Mouse (Mus musculus) right cerebral cortex, postnatal 10 days (tissue): ENCODE results near the gene Kat8.

Experiments
- DNase-seq, 2 experiments: peaks; one replicate each; pipeline ENCODE4 v3.0.0; 2021; ENCODE audit warnings: low spot score in 2 of 2

The Kat8 gene

GRCm38 (mm10) chr7:127896384-127896783, 15.9 kb upstream of the Kat8 start:
- DNase-seq, result peak in 1 of 2 experiments; percentile 64

- no peak for DNase-seq
Observed at GRCm38 (mm10) chr7:127897542-127897941, 14.8 kb upstream of the Kat8 start.

DNA sequence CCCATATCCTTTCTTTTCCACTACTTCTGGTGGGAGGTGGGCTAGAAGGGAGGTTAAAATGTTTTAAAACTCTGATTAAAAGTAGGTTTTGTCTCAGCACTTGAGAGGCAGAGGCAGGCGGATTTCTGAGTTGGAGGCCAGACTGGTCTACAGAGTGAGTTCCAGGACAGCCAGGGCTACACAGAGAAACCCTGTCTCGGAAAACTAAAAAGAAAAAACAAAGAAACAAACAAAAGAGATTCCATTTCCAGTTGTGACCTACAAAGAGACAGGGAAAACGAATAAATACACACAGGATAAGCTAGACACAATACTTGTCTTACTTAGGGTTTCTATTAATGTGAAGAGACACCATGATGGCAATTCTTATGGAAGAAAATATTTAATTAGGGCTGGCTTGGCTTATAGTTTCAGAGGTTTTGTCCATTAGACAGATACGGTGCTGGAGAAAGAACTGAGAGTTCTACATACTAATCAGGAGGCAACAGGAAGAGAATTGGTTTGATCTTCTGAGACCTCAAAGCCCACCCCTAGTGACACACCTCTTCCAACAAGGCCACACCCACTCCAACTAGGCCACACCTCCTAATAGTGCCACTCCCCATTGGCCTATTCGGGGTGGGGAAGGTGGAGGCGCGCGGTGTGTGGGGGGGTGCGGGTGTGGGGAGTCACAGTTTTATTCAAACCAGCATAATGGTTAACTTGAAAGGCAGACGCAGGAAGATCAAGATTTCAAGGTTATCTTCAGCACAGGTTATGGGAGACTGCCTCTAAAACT, 13.9 kb upstream of the Kat8 start:
- DNase-seq, result no peak

DNA sequence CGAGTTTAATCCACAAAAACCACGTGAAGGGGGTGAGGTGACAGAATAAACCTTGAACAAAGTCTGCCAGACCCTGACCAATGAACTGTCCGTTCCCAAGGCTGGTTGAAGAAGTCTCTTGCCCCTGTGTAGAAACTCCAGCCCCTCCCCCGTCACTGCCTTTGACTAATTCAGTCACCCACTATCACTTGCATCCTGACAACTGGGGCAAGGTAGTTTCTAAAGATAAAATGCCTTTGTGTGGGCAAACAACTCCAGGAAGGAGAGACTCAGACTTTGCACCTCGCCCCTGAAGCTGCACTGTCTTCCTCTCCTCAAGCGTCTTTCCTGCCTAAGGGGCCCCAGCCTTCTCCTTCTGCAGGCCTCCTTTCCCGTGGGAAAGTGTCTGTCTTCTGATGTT, 12.3 kb upstream of the Kat8 start:
- no peak for DNase-seq

GRCm38 (mm10) chr7:127901772-127902171, 10.5 kb upstream of the Kat8 start:
- DNase-seq, result no peak

DNA sequence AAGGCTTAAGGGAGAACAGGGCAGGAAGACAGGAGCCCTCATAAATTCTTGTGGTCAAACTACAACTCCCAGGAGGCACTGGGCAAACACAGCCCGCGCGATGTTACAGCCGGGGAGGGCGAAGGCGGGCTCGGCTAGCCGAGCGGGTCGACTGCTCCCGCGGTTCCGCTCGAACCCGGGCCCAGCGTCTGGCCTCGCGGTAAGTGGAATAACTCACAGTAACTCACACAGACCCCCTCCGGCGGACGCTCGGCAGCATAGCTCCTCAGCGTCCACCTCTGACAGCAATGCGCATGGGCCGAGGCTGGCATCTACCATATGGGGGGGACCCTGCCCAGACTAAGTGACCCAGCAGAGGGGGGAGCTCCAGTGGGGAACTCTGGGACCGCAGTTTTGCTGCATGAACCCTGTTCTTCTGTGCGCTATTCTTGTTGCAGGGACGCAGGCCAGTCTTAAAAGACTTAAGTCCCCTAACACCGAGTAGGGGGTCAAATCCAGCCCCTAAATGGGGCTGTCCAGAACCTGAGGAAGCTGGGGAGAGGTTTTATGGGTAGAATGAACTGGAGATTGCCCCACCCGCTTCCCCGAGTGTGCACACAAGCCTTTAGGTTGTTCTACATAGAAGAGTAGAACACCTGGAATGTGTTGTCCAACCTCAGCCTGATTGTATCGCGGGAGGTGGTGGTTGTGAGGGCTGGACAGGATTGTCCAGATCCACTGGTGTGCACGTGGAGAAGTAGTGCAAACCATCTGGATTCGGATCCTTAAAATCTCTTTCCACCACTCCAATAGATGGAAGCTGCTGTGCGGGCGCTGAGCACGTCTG, 8.1 kb upstream of the Kat8 start, which contains the start of gene Bckdk:
Bckdk (plus strand) TSS at position 112 of the 826 bp plus-strand sequence.
- peak; percentile 87 to 92 for DNase-seq

DNA sequence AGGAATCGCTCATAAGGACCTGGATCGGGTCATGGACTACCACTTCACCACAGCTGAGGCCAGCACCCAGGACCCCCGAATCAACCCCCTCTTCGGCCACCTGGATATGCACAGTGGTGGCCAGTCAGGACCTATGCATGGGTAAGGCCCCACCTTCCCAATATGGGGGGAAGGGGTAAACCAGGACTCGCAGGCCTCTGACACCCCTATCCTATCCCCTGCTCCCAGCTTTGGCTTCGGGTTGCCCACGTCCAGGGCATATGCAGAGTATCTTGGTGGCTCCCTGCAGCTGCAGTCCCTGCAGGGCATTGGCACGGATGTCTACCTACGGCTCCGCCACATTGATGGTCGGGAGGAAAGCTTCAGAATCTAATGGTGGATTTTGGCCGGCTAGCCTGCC, 4.4 kb upstream of the Kat8 start:
- DNase-seq, result no peak

DNA sequence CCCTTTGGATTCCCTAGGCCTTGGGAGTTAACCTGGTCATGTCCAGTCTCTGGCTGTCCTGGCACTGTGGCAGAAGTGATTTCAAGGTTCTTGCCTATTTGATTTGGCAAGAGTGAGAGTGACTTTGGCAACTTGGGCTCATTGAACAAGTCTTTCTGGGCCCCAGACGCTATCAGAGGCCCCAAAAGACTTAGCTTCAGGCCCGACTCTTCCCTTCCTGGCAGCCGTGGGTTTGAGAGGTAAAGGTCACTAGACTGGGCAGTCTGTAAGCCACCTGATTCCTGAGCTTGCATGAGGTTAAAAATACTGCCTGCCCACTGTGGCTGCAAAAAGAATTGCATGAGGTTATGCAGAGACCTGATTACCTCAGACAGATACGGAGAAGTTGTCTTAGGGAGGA, 3.7 kb upstream of the Kat8 start:
- DNase-seq, result no peak

- DNase-seq, result no peak
Observed at GRCm38 (mm10) chr7:127912938-127913337, 622 bp downstream of the Kat8 start.

- no peak for DNase-seq
Observed at GRCm38 (mm10) chr7:127915293-127915692, 3.0 kb downstream of the Kat8 start.

GRCm38 (mm10) chr7:127918203-127918602, 5.9 kb downstream of the Kat8 start:
- DNase-seq, result peak in 1 of 2 experiments; percentile 49

GRCm38 (mm10) chr7:127919290-127919689, 7.0 kb downstream of the Kat8 start:
- DNase-seq, result no peak

GRCm38 (mm10) chr7:127921516-127921915, 9.2 kb downstream of the Kat8 start:
- no peak for DNase-seq

DNA sequence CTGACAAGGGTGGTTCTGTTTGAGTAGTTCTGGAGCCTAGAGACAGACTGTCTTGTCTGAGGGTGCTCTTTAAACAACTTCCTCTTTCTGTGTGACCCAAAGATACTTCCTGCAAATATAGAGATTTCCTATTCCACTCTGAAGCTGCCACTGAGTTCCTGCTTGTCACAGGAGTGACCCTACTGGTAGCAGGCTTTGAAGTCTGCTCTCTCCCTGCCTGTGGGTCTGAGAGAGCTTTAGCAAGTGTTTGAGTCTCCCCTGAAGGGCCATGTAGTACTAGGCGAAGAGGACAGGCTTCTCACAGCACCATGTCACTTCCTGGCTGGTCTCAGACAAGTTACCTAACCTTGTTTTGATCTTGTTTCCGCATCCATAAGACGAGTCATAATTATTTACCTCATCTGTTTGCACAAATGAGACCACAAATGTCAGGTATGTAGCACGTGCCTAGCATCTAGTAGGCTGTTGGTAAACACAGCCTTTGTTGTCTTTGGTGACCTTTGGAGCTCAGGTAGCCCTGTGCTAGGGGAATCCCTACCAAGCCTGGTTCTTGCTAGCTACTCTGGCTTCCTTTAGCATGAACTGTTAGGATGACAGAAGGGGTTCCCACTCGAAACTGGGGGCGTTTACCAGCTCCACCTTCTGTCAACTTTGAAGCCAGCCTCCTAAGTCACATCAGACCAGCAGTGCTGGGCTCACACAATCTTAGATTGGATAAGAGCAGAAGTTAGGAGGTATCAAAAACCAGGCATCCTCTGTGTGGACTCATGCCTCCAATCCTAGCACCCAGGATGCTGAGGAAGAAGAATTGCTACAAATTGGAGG, 10.3 kb downstream of the Kat8 start:
- DNase-seq, result no peak

DNA sequence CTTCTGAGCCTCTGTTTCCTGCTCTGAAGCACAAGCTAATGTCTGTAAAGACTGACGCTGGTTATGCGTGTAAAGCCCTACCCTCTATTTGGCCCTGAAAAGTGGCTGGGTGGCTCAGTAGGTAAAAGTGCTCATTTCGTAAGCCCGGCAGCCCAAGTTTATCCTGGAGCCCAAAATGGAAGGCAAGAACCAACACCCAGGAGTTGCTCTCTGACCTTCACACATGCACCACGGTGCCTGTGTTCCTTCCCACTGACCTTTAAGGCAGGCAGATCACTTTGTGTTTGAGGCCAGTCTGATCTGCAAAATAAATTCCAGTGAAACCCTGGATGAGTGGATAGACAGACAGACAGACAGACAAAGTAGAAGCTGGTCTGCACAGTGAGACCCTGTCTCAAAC, 11.4 kb downstream of the Kat8 start:
- DNase-seq, result no peak

- no peak for DNase-seq
Observed at GRCm38 (mm10) chr7:127925252-127925651, 12.9 kb downstream of the Kat8 start.

DNA sequence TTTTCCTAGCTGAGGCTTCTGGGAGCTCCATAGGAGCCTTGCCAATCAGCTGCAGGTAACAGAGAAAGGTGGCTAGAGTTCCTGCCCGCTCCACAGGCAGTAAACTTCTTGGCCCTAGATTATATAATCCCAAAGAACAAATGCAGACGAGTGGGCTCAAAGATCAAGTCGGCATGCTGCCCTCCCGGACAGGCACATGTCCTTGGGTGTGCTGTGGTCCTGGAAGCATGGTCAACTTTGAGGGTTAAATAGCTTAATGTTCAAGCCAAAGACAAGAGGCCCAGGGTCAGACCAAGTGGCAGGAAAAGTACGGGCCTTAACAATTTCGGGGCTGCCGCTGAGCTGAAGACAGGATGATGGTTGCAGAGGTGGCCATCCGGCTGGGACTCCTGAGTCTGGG, 13.8 kb downstream of the Kat8 start:
- DNase-seq, result no peak

- no peak for DNase-seq
Observed at GRCm38 (mm10) chr7:127926846-127927245, 14.5 kb downstream of the Kat8 start.

DNA sequence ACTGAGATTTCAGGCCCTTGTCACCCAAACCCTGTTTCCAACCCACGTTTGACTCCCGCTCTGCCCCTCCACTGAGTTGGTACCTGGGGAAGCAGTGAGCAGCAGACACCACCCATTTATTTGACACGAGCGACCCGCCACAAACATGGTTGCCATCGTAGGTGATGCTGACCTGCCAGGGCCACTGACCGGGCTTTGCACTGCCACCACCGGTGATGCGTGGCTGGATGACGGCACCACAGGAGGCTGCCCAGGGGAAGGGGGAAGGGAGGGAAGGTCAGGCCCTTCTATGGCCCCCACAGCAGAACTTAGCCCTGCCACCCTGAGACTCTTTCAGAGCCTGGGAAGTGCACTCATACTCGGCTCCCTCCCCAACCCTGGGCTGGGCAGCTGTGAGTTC, 15.4 kb downstream of the Kat8 start:
- no peak for DNase-seq

DNA sequence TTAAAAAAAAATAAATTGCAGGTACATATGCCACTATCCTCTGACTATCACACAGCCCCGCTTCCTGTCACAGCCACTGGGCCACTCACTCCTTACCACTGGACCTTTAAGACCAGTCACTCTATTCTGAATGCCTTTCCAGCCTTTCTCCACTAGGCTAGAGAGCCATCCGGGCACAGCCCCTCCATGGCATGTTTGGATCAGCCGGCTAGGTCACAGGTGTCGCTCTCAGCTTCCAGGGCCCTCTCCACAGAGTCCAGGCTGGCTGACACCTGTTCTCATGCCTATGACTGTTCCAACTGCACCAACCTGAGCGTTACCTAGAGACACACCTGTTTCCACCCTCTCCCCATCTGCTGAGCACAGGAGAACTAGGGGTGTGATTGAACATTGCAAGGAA, 16.3 kb downstream of the Kat8 start:
- DNase-seq, result no peak

GRCm38 (mm10) chr7:127929923-127930322, 17.6 kb downstream of the Kat8 start, which contains the start of gene Prss8:
Gene Prss8 (minus strand): TSS chr7:127930104.
- DNase-seq, result no peak

DNA sequence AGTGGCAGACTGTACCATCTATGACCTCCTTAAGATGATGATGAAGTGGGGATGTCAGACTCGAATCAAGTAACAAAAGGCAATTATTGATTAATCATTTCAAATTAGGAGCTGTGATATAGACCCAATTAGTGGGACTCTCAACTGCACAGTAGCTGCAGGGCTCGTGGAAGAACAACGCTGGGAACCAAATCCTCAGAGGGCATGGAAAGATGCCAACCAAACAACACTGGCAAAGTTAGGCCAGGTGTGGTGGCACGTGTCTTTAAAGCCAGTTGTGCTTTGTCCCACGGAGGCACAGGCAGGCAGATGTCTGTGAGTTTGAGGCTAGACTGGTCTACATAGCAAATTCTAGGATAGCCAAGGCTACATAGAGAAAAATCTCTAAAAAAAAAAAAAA, 18.3 kb downstream of the Kat8 start:
- no peak for DNase-seq
